Mouse (Mus musculus): Measurements from ENCODE around the gene Sestd1.

The Sestd1 gene

DNA sequence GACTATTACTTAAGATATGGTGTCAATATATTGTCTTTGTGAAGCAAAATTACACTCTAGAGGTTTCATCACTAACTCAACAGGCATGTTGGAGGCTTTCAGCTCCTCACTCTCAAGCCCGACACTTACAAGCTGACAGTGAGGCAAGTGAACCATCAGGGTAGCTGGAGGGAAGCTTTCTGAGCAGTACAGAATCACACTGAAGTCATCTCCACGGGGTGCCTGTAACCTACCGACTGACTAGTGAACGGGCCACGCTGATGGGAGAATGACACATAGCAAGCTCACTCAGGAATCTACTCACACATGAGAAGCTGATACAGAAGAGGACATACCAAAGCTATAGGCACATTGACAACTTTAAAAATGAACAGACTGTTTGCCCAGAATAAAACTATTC, 67.5 kb downstream of the Sestd1 start:
- no peak for DNase-seq (ENCODE audit: low spot score)

DNA sequence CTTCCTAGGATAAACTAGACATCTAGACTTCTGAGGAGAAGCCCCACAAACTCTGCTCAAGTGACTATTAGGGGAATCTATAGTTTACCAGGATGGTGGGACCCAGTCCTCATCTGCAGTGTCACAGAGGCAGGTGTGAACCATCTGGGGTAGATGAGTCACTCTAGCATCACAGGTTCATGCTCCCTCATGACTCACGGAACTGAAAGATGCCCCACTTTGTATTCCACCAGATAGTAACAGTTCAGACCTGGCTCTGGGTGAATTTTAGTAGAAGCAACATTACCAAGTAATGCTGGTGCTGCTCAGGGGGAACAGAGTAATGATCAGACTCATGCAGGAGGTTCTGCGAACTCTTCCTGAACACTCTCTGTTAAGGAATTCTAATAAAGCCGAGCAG, 73.4 kb downstream of the Sestd1 start:
- DNase-seq (ENCODE audit: low spot score), result no peak

DNA sequence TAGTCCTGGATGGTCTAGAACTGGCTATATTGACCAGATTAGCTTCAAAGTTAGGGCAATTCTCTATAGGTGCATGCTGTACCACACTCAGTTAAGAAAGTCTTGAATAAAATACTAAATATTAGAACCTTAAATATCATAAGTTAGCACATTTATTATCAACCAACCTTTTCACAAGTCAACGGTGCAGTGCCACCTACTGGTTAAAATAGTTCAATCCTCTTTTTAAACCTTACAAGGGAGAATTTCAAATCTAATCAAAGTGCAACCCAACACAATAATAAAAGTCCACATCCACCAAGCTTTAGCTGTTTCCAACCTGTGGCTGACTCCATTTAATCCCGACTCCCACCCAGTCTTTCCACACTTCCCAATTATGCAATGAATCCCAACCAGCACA, 76.5 kb downstream of the Sestd1 start:
- peak; percentile 62 for DNase-seq (ENCODE audit: low spot score)

DNA sequence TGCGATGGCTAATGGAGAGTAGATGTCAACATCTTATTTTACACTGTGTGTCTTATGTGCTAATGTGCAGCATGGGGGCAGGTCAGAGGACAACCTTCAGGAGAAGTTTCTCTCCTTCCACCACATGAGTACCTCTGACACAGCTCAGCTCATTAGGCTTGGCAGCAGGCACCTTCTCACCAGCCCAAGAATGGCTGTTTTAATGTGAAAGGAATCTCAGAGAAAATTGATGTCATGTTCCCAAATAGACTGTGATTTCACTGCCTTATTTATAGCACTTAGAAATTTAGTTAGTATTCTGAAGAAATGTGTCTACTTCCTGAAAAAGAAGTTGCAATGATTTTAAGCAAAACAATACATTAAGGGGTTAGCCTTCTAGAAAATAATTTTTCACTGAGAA, 78.5 kb downstream of the Sestd1 start:
- DNase-seq (ENCODE audit: low spot score), result peak; percentile 50

DNA sequence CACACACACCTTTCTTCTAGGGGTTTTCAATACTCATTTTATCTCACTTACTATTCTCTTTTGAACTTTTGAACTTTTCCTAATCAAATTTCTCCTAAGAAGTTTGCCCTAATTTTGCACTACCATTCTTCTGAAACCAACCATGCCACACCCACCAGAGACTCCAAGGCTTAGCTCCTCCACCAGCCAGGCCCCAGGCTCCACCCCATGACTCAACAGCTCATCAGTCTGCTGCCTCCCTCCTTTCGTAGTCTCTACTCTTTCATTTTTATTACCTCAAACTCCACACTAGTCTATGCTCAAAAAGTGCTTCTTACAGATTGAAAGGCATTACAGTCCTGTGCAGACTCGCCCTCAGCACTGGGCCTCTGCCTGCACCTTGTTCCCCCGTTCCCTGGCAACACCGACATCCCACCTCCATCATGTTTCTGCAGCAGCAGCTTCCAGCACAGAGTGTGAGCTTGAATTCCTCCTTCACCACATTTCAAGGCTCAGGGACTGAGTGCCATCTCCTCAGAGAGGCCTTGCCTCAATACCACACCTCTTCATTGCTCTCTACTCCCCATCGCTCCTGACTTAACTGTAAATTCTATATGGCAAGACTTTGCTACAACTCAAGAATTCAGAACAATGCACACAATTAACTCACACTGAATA, 79.3 kb downstream of the Sestd1 start:
- DNase-seq (ENCODE audit: low spot score), result no peak

DNA sequence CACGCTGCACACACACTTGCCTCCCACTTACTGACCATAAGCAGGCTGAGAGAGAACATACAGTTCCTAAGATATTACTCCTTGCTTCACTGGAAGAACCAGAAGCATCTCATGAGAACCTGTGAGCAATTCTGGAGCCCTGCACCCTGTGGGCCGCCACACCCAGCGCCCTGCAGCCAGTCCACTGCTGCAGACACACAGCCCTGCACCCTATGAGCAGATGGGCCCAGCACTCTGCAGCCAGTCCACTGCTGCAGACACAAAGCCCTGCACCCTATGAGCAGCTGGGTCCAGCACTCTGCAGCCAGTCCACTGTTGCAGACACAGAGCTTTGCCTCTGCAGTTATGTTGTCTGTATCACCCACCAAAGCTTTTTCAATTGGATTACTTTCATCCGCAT, 80.0 kb downstream of the Sestd1 start:
- no peak for DNase-seq (ENCODE audit: low spot score)

DNA sequence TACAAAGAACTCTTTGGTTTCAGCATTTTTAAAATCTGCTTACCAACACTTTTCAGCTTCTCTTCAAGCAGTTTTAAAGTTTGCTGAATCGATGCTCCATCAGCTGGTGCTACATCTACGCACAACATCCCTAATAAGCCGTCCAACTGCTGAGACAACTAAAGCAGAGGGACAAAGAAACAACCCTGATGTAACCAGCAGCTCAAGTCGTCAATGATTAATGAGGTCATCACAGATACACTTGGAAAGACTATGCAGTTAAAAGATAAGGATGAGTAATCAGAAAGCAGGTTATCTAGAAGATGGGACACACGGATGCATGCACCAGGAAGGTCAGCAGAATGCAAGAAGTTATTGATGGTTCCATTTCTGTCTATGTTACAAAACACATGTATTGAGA, 82.1 kb downstream of the Sestd1 start:
- DNase-seq (ENCODE audit: low spot score), result no peak

DNA sequence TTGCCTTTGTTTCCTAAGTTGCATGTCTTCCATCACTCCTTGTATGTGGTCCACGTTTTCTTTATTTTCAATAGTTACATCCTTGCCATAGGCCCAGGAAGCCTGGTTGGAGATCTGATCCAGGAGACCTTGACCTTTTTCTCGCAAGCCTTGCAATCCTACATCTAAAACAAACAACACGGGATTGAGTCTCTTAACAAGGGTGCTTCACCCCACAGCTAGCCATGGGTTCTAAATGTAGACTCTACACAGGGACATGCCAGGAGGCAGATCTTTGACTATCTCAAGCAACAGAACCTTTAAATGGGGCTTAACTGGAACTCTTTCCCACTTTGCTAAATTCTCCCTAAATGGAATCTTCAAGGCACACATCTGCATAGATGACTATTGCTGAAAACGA, 83.6 kb downstream of the Sestd1 start:
- DNase-seq (ENCODE audit: low spot score), result no peak

DNA sequence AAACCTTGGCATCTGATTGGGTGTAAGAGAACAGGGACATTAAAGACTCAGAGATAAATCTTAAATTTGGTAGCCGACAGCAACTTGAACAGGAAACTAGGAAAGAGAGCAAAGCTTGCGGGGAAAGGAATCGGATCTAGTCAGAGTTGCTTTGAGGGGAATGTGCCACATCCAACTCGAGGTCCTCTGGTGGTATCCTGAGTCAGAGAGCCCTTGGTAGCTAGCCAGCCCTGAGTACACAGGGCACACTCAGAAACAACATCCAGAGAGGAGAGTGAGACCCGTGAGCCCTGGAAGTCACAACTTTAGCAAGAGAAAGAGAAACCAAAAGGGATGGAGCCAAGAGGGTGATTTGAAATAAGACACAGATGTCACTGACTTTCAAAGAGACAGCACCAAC, 85.3 kb downstream of the Sestd1 start:
- no peak for DNase-seq (ENCODE audit: low spot score)

DNA sequence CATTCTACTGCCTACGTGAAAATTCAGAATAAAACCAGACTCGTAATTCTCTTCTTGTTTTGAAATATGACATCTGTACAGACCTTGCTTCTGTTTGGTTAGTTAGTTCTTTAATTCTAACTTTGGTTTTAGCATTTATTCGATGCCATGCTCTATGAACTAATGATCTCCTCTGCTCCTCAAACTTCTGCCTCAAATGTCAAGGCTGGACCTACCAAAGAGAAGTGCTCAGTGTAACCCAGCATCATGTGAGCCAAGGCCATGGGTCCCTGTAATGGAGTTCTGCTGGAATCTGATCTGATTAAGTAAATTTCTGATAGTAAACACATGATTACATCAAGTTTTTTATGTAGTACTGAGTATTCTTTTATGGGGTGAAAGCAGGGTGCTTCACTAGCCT, 88.6 kb downstream of the Sestd1 start:
- DNase-seq (ENCODE audit: low spot score), result no peak

DNA sequence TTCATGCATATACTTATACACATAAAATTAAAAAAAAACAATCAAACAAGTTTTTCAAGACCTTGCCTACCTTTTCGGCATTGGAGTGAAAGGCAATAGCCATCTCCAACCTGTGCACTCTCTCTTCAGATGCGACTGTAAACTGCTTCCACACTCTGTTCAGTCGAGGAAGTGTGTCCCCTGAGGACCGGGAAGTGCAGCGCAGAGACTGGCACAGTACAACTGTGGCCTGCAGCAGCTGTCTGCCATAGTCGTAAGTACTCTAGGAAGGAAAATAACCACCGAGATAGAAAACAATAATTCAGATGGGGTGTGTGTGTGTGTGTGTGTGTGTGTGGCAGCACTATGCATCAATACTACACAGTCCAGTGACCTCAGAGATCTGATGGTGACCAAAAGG, 89.5 kb downstream of the Sestd1 start:
- DNase-seq (ENCODE audit: low spot score), result no peak

DNA sequence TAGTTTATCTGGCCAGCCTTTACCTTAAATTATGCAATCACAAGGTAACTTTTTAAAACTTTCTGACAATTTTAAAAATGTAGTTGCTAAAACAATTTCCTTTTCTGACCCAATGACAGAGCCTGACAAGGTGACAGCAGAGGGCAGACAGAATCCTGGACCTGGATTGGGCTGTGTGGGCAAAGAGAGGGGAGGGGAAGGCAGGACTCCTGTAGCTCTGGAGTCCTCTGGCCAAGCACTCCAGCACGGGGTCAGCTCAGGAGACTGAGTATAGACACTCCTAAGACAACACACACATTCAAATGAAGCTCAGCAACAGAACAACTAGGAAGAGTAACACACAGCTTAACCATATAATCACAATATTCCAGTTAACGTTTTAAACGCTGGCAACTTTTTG, 90.1 kb downstream of the Sestd1 start:
- no peak for DNase-seq (ENCODE audit: low spot score)

DNA sequence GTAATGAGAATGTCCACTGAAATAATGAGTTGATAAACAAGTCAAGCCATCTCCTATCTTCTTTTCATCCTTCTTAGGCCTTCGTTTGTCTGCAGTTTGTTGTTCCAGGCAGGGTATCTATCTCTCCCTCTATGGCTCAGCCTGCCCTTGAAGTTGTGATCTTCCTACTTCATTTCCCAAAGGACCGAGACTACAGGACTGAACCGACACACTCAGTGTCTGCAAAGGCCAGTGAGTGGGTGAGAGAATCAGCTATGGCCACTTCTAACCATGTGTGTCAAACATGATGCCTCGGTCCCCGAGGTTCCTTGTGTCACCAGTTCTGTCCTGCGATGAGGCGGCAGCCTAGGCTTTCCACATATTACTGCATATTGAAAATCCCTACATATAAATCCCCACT, 90.7 kb downstream of the Sestd1 start:
- DNase-seq (ENCODE audit: low spot score), result no peak

DNA sequence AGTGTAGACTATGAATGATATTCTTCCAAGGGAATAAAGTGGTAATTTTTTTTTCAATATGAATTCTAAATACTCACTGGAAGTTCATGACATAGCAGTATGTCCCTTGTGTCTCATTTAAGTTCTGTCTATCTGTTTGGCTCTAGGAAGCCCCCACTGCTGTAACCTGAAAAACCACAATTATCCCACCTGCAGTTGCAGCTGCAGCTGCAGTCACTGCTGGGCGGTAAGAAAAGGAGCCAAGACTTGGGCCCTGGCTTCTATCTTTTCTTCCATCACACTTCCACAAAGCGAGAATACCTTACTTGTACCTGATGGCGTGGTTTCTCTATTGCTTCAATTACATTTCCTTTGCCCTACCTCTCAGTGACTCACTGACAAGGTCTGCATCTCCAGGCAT, 92.9 kb downstream of the Sestd1 start:
- no peak for DNase-seq (ENCODE audit: low spot score)

DNA sequence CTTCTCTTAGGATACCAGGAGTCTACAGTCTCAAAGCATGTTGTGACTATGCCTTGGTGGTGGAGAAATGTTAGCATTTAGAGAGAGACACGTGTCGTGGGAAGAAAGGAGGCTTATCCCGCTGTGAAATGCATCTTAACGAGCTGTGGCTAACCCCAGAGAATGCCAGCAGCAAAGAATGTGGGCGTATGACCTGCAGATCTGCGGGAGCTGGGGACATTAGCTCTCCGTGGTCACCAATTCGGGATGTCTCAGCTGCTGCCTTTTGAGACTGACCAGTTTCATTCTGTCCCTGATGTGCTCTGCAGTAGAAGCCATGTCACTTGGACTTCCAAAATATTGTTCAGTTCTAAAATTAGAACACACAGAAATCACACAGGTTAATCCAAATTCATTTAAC, 93.5 kb downstream of the Sestd1 start:
- DNase-seq (ENCODE audit: low spot score), result no peak

DNA sequence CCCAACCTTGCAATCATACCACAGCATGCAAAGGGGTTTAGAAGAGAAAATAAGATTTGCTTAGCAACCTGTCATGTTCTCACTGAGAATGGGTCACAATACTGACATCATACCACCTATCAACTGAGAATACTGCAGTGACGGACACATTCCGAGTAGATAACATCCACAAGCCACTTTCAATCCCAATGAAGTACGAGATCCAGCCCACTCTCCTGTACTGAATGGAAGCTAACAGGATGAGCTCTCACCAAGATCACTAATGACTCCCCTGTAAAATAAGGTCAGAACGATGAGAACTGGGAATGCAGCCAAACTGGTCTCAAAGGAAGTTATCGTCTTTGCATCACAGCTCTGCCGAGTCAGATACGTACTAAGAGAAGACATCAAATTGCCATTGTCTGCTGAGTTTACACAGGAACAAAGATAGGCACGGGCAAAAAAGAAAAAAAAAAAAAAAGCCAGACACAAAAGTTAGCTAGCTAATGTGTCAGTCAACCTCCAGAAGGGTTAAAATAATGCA, 96.3 kb downstream of the Sestd1 start:
- no peak for DNase-seq (ENCODE audit: low spot score)

DNA sequence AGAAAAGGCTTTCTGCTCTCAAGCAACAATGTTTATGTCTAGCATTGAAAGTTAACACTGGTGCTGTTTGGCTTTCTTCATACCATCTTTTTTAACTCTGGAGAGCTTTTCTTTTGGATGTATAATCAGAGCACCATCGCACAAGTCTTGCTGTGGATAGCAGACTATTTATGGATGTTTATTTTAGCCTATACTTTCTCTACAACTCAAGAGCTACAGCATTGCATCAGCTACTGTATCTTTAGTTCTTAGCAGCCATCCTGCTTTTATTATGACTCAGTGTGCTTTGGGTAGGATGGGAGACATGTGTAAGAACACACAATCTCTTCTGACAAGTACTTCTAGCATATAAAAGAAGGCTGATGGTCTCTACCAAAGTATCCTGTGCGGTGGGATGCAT, 96.7 kb downstream of the Sestd1 start:
- no peak for DNase-seq (ENCODE audit: low spot score)

DNA sequence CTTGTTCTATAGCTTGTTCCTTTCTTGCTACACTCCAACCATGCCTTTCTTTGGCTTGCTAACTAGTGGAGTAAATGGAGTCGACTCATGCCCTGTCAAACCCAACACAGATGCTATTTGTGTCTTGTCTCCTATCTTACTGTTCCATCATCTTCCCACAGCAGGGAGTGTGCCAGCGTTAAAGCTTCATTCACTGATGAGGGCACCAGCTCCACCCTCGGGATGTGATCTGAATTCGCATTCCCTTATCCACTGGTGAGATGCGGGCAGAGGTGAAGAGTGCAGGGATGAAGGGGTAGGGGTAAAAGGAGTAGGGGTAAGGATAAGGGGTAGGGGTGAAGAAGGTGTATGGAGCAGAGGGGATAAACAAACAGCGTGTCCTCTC, 97.4 kb downstream of the Sestd1 start:
- DNase-seq (ENCODE audit: low spot score), result no peak

DNA sequence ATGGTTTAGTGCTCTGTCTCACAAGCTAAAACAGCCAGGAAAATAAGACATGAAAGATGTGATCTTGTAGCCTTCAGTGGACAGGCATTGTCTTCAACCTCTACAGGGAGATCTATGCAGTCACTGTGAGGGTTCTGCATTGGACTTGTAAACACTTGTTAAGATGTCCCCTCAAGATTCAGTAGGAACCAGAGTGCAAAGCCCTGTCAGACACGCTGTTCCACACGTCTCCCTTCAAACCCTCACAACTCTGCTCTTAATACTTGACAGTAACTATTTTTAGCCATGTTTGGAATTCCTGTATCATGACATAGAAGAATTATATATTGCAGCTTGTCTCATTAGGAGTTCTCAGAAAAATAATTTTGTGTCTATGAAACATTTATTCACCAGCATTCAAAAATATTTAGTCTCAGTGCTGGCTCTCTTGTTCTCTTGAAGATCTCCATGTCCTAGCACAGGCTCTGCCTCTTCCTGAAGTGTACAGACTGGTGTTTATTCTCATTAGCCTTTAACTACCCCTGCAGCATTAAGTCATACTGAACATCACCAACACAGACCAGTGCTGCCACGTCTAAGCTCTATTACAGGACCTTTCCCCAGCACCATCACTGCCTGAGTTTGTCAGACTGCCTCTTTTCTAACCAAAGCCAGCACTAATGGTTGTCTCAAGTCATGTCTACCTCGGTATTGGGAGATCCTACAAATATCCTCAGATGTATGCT, 98.0 kb downstream of the Sestd1 start:
- no peak for DNase-seq (ENCODE audit: low spot score)

DNA sequence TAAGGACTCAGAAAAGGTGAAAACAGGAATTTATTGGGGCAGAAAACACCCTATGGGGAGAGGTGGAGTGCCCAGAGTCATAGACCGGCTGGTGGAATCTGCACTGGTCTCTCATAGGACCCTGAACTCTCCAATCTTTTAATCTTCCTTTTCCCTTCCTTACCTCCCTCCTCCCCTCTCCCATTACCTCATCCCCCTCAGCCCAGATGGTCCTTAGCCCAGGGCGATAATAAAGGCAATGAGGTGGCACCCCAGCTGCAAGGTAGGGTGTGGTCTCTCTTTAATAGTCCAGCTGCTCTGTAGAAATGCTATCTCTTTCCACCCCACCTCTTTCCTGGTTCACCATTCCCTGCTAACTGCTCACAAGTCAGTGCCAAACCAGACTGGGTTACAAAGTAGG, 102.9 kb downstream of the Sestd1 start:
- DNase-seq (ENCODE audit: low spot score), result no peak

DNA sequence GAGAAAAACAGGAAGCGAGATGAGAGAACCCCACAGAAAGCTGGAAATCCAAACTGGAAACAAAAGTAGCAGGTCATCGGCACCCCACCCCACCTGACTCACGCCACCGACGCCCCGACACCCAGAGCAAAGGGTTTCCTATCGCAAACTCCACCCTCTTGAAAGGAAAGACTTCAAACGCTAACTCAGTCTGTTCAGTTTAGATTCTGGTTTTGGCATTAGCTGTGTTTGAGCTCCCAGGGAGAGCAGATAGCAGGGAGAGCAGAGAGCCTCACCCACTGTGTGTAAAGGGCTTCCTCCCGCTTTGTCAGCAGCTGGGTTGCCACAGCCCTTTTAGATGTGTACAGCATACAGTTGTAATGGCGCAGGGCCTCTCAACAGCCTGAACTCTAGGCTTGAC, 104.0 kb downstream of the Sestd1 start:
- peak; percentile 36 for DNase-seq (ENCODE audit: low spot score)

DNA sequence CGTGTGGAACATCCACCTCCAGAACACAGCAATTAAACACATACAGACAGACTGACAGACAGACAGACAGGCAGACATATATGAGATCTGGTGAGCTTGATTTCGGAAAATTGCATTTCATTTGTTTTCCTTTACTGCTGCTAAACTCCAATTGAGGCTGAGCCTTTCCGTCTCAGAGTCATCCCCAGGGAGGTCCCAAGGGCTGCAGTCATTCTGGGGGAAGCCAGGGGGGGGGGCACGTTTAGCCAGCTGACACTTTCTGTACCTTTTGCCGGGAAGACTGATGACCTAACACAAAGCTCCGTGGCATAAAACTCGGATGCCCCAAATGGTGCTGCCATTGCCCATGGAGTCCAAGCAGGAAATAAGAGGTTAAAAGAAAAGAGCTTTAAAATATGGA, 105.0 kb downstream of the Sestd1 start:
- DNase-seq (ENCODE audit: low spot score), result no peak

DNA sequence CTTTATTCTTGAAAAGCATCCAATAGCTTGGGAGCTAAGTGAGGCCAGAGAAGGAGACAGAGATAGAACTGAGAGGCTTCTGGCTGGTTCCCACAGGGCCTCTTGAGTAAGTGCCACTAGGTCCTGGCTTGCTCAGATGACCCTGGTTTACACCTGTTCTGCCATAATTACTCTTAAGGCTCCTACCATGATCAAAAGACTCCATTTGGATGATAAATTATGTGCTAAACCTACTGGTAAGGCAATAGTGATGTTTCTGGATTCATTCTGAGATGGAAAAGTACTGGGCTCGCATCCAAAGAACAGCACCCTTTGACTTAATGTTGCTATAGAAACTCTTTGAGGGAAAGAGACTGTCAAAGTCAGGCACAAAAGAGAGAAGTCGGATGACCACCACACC, 106.1 kb downstream of the Sestd1 start:
- DNase-seq (ENCODE audit: low spot score), result no peak

DNA sequence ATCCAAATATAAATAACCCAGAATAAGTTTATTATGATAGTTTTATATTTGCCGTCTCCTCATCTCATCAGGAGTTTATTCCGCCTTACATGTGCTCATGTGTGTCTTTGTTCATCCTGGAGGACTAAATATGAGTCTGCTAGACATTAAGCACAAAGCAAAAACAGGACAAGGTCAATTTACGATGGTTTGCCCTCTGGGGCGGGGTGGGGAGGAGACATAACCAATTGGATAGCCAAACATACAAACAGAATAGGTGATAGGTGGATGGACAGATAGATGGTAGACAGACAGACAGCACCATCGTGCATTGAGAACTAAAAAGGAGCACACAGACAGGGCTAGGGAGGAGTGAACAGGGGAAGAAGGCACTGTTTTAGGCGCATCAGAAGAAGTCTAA, 106.6 kb downstream of the Sestd1 start:
- DNase-seq (ENCODE audit: low spot score), result no peak
